Mouse (Mus musculus): Measurements from ENCODE around the gene Mterf1b.

- TF ChIP-seq EP300 (IDR thresholded peaks at IDR 0.05; ENCODE audit: low read depth) (no peak), CTCF (IDR thresholded peaks at IDR 0.05; ENCODE audit: low read depth) (no peak)
These were observed 53.9 kb downstream of the Mterf1b start for GRCm38 (mm10) chr5:4246095-4246494.
